Mouse (Mus musculus): ENCODE data around the gene Igtp.
"Not testable (repeated sequence)": the region's sequence is repeated elsewhere in the genome, so short reads cannot be mapped to it uniquely, and the experiment has no call there.

- not testable (repeated sequence) for TF ChIP-seq CTCF (conservative IDR thresholded peaks at IDR 0.05; ENCODE audit: insufficient read depth, insufficient read length, low read depth, low read length); POLR2A (IDR thresholded peaks at IDR 0.05; ENCODE audit: low read depth, low read length)
These were observed 28.7 kb downstream of the Igtp start for GRCm38 (mm10) chr11:58228021-58228420.
